Mouse (Mus musculus): ENCODE results near the gene Snupn. TPM values are rescaled to one million over a fixed set of nuclear protein-coding genes. Genes with fewer than 3 reads are reported as not detected.
A peak's percentile ranks its signal among the peaks of the same experiment; 100 is the strongest.
"Not testable (repeated sequence)": the region's sequence is repeated elsewhere in the genome, so short reads cannot be mapped to it uniquely, and the experiment has no call there.

The Snupn gene
- polyA plus RNA-seq, 1 experiment from 2014 or later, result 28.4 TPM

- Histone ChIP-seq H3K27me3 (ENCODE audit: control insufficient read depth, insufficient read depth, low read length) (no peaks in the 10 kb centered on the region), H3K36me3 (ENCODE audit: control insufficient read depth, insufficient read depth, low read length) (no peaks in the 10 kb centered on the region), H3K4me3 (ENCODE audit: low read depth, low read length) (no peak overlapping the region), H3K4me2 (no peak overlapping the region), H3K9ac (ENCODE audit: low read length) (no peak overlapping the region), H3K4me1 (ENCODE audit: control insufficient read depth, insufficient read depth, low read length) (no peaks in the 10 kb centered on the region), H3K9me3 (ENCODE audit: control insufficient read depth, low read length) (no peaks in the 10 kb centered on the region), H3K27ac (ENCODE audit: low read depth, low read length) (no peak overlapping the region)
- 87% methylated on average over 6 of the region's 6 CpGs for WGBS
- ATAC-seq (ENCODE audit: low FRiP score), result no peak
- DNase-seq (ENCODE audit: low spot score, missing footprints), result no peak
These were observed 29.5 kb downstream of the Snupn start for GRCm38 (mm10) chr9:56980186-56980585.

- Histone ChIP-seq H3K4me1 (ENCODE audit: control insufficient read depth, insufficient read depth, low read length) (no peaks in the 10 kb centered on the region), H3K4me3 (ENCODE audit: low read depth, low read length) (no peak overlapping the region), H3K4me2 (no peak overlapping the region), H3K36me3 (ENCODE audit: control insufficient read depth, insufficient read depth, low read length) (no peaks in the 10 kb centered on the region), H3K9me3 (ENCODE audit: control insufficient read depth, low read length) (no peaks in the 10 kb centered on the region), H3K27me3 (ENCODE audit: control insufficient read depth, insufficient read depth, low read length) (no peaks in the 10 kb centered on the region), H3K9ac (ENCODE audit: low read length) (no peak overlapping the region), H3K27ac (ENCODE audit: low read depth, low read length) (no peak overlapping the region)
- no peak for DNase-seq (ENCODE audit: low spot score, missing footprints)
- no peak for ATAC-seq (ENCODE audit: low FRiP score)
- WGBS, result 76% methylated on average over 1 of the region's 1 CpGs
These were observed 30.8 kb downstream of the Snupn start for GRCm38 (mm10) chr9:56981502-56981901.

GRCm38 (mm10) chr9:56994286-56995197 is 43.9 kb downstream of the Snupn start, which contains the start of gene Ptpn9:
Ptpn9 (plus strand) TSS chr9:56994923.
- 2% methylated on average over 62 of the region's 62 CpGs for WGBS
- Histone ChIP-seq H3K27me3 (ENCODE audit: control insufficient read depth, insufficient read depth, low read length) (no peaks in the 10 kb centered on the region), H3K4me3 (ENCODE audit: low read depth, low read length) (peak within 1 kb of the TSS; percentile 68), H3K9ac (ENCODE audit: low read length) (peak within 1 kb of the TSS; percentile 95), H3K4me1 (ENCODE audit: control insufficient read depth, insufficient read depth, low read length) (peaks cover 4% of the 10 kb centered on the region; the same call in 1 of the 2 replicates), H3K27ac (ENCODE audit: low read depth, low read length) (peak within 1 kb of the TSS; percentile 93), H3K36me3 (ENCODE audit: control insufficient read depth, insufficient read depth, low read length) (no peaks in the 10 kb centered on the region), H3K4me2 (peak within 1 kb of the TSS; percentile 79), H3K9me3 (ENCODE audit: control insufficient read depth, low read length) (no peaks in the 10 kb centered on the region)
- DNase-seq (ENCODE audit: low spot score, missing footprints), result peak; percentile 98
- peak; percentile 95 for ATAC-seq (ENCODE audit: low FRiP score)

- Histone ChIP-seq H3K4me3 (ENCODE audit: low read depth, low read length) (peak overlapping the region; percentile 68), H3K27ac (ENCODE audit: low read depth, low read length) (peak overlapping the region; percentile 93), H3K27me3 (ENCODE audit: control insufficient read depth, insufficient read depth, low read length) (no peaks in the 10 kb centered on the region), H3K36me3 (ENCODE audit: control insufficient read depth, insufficient read depth, low read length) (no peaks in the 10 kb centered on the region), H3K4me2 (peak overlapping the region; percentile 79), H3K4me1 (ENCODE audit: control insufficient read depth, insufficient read depth, low read length) (peaks cover 4% of the 10 kb centered on the region; the same call in 1 of the 2 replicates), H3K9ac (ENCODE audit: low read length) (peak overlapping the region; percentile 95), H3K9me3 (ENCODE audit: control insufficient read depth, low read length) (no peaks in the 10 kb centered on the region)
- DNase-seq (ENCODE audit: low spot score, missing footprints), result peak; percentile 98
- ATAC-seq (ENCODE audit: low FRiP score), result peak; percentile 72
- under 1% methylated on average over 77 of the region's 80 CpGs for WGBS
These were observed 44.7 kb downstream of the Snupn start for GRCm38 (mm10) chr9:56995198-56996027.

GRCm38 (mm10) chr9:56996028-56996346 is 45.3 kb downstream of the Snupn start:
- Histone ChIP-seq H3K9ac (ENCODE audit: low read length) (peak overlapping the region; percentile 95), H3K36me3 (ENCODE audit: control insufficient read depth, insufficient read depth, low read length) (no peaks in the 10 kb centered on the region), H3K4me3 (ENCODE audit: low read depth, low read length) (peak overlapping the region; percentile 68), H3K27ac (ENCODE audit: low read depth, low read length) (peak overlapping the region; percentile 93), H3K27me3 (ENCODE audit: control insufficient read depth, insufficient read depth, low read length) (no peaks in the 10 kb centered on the region), H3K4me2 (peak overlapping the region; percentile 79), H3K9me3 (ENCODE audit: control insufficient read depth, low read length) (no peaks in the 10 kb centered on the region), H3K4me1 (ENCODE audit: control insufficient read depth, insufficient read depth, low read length) (peaks cover 4% of the 10 kb centered on the region; the same call in 1 of the 2 replicates)
- ATAC-seq (ENCODE audit: low FRiP score) (peak; percentile 31; the same call in 1 of the 2 replicates), DNase-seq (ENCODE audit: low spot score, missing footprints) (peak; percentile 93)
- WGBS, result 0% methylated on average over 5 of the region's 5 CpGs

GRCm38 (mm10) chr9:56997206-56997605 is 46.5 kb downstream of the Snupn start:
- not testable (repeated sequence) for H3K9me3 ChIP-seq (ENCODE audit: control insufficient read depth, low read length); ATAC-seq (ENCODE audit: low FRiP score); H3K4me2 ChIP-seq; H3K27me3 ChIP-seq (ENCODE audit: control insufficient read depth, insufficient read depth, low read length); H3K36me3 ChIP-seq (ENCODE audit: control insufficient read depth, insufficient read depth, low read length); H3K4me3 ChIP-seq (ENCODE audit: low read depth, low read length); H3K4me1 ChIP-seq (ENCODE audit: control insufficient read depth, insufficient read depth, low read length); H3K9ac ChIP-seq (ENCODE audit: low read length); H3K27ac ChIP-seq (ENCODE audit: low read depth, low read length); DNase-seq (ENCODE audit: low spot score, missing footprints)
- 90% methylated on average over 1 of the region's 1 CpGs for WGBS

- Histone ChIP-seq H3K36me3 (ENCODE audit: control insufficient read depth, insufficient read depth, low read length) (no peaks in the 10 kb centered on the region), H3K4me2 (no peak overlapping the region), H3K9me3 (ENCODE audit: control insufficient read depth, low read length) (no peaks in the 10 kb centered on the region), H3K4me3 (ENCODE audit: low read depth, low read length) (no peak overlapping the region), H3K27me3 (ENCODE audit: control insufficient read depth, insufficient read depth, low read length) (no peaks in the 10 kb centered on the region), H3K9ac (ENCODE audit: low read length) (no peak overlapping the region), H3K4me1 (ENCODE audit: control insufficient read depth, insufficient read depth, low read length) (no peaks in the 10 kb centered on the region), H3K27ac (ENCODE audit: low read depth, low read length) (no peak overlapping the region)
- ATAC-seq (ENCODE audit: low FRiP score) (no peak), DNase-seq (ENCODE audit: low spot score, missing footprints) (no peak)
- 88% methylated on average over 4 of the region's 4 CpGs for WGBS
These were observed 52.3 kb downstream of the Snupn start for GRCm38 (mm10) chr9:57003011-57003410.

- H3K27ac ChIP-seq (ENCODE audit: low read depth, low read length), result no peak overlapping the region
- no peaks in the 10 kb centered on the region for H3K9me3 ChIP-seq (ENCODE audit: control insufficient read depth, low read length)
- DNase-seq (ENCODE audit: low spot score, missing footprints) (no peak), ATAC-seq (ENCODE audit: low FRiP score) (no peak)
- WGBS, result 90% methylated on average over 1 of the region's 1 CpGs
- H3K27me3 ChIP-seq (ENCODE audit: control insufficient read depth, insufficient read depth, low read length), result no peaks in the 10 kb centered on the region
- H3K4me1 ChIP-seq (ENCODE audit: control insufficient read depth, insufficient read depth, low read length), result no peaks in the 10 kb centered on the region
- no peaks in the 10 kb centered on the region for H3K36me3 ChIP-seq (ENCODE audit: control insufficient read depth, insufficient read depth, low read length)
- H3K4me2 ChIP-seq, result no peak overlapping the region
- no peak overlapping the region for H3K4me3 ChIP-seq (ENCODE audit: low read depth, low read length)
- H3K9ac ChIP-seq (ENCODE audit: low read length), result no peak overlapping the region
These were observed 61.7 kb downstream of the Snupn start for GRCm38 (mm10) chr9:57012393-57012792.

GRCm38 (mm10) chr9:57012895-57013294 is 62.2 kb downstream of the Snupn start:
- ATAC-seq (ENCODE audit: low FRiP score), result no peak
- DNase-seq (ENCODE audit: low spot score, missing footprints), result no peak
- WGBS, result 95% methylated on average over 4 of the region's 4 CpGs
- H3K4me2 ChIP-seq, result no peak overlapping the region
- no peaks in the 10 kb centered on the region for H3K4me1 ChIP-seq (ENCODE audit: control insufficient read depth, insufficient read depth, low read length)
- no peak overlapping the region for H3K4me3 ChIP-seq (ENCODE audit: low read depth, low read length)
- H3K27ac ChIP-seq (ENCODE audit: low read depth, low read length), result no peak overlapping the region
- no peaks in the 10 kb centered on the region for H3K9me3 ChIP-seq (ENCODE audit: control insufficient read depth, low read length)
- H3K27me3 ChIP-seq (ENCODE audit: control insufficient read depth, insufficient read depth, low read length), result no peaks in the 10 kb centered on the region
- no peaks in the 10 kb centered on the region for H3K36me3 ChIP-seq (ENCODE audit: control insufficient read depth, insufficient read depth, low read length)
- H3K9ac ChIP-seq (ENCODE audit: low read length), result no peak overlapping the region
